Mouse (Mus musculus) MN1 (cell line): ENCODE results near the gene Optc.

ENCODE experiments used
- DNase-seq: peaks from one replicate; pipeline ENCODE4 v3.0.0-alpha.2; 2016; ENCODE audit warnings: low spot score

Gene Optc

DNA sequence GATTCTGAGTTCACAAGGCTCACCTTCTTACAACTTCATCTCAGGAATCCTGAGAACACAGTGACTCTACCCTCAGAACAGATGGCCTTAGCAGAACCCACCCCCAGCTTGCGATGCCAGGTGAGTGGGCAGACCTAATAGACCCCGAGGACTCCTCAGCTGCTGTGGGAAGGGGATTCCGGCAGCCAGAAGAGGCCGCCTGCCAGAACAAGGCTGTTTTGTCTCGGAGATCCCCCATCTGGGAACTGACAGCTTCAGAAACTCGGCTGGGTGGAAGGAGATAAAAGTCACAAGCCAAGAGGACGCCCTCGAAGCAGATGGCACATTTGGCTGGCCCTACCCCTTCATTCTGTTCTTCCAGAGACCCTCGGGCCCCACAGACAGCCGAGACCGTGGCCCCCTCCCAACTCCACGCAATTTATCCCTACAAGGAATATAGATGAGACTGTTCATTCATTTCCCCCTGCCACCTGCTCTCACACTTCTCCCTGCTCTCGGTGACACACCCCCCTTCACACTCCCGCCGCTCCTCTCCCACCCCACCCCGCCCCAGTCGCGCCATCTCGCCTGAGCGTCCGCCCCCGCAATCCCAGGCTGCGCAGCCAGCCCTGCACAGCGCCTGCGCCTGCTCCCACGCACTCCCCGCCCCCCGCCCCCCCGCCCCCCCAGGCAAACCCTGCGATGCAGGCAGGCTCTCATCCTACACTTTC lies at the start of gene Optc:
TSS of gene Optc (minus strand) at position 51 of the 710 bp plus-strand sequence.
- peak; percentile 80 for DNase-seq

DNA sequence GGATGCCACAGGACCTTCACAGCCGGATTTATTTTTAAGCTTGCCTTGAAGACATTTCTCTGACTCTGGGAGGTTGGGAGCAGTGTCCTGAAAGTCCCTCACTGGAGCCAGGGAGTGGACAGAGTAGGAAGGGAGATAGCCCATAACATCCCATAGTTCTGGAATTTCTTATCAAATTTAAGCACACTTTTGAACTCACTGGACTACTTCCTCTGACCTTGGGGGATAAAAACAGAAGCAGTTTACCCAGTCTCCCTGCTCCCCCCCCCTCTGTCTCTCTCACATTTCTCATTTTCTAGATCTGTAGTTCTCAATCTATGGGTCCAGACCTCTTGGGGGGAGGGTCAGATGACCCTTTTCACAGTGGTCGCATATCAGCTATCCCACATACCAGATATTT lies 46.2 kb upstream of the Optc start:
- DNase-seq, result no peak

DNA sequence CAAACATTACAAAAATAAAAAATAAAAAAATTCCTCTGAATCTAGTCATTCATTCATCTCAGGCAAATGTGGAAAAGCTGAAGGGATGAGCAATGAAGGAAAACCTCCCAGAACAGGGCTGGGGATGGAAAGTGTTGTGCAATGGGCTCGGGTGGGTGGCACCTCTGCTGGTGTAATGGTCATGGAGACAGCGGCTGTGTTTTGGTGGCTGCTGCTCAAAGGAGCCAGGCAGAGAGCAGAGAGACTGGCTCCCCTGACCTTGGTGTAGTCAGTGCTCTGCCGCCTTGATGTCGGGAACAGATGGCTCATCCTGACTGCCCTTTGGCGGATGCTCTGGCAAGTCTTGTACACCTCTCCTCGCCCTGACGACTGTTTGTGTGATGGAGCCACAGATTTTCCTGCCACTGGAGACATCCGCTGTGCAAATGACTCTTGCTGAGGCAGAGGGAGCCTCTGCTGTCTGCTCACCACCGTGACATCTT lies 45.5 kb upstream of the Optc start:
- no peak for DNase-seq

DNA sequence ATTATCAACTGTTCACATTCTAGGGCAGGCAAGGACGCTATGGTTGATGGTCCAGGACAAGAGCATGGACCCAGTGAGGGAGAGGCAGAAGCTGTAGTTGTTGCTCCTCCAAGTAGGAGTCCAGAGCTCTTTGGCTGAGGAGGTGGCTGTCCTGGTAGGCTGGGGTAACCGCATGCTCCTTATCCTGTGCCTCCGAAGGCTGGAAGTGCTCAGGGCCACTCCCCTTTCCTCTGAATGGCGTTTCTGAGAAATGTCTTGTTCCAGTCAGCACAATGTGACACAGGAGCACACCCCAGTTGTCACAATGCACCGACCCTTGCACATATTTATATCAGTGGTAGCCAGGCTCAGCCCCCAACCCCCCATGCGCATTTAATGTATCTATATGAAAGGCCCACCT lies 43.8 kb upstream of the Optc start:
- DNase-seq, result no peak

DNA sequence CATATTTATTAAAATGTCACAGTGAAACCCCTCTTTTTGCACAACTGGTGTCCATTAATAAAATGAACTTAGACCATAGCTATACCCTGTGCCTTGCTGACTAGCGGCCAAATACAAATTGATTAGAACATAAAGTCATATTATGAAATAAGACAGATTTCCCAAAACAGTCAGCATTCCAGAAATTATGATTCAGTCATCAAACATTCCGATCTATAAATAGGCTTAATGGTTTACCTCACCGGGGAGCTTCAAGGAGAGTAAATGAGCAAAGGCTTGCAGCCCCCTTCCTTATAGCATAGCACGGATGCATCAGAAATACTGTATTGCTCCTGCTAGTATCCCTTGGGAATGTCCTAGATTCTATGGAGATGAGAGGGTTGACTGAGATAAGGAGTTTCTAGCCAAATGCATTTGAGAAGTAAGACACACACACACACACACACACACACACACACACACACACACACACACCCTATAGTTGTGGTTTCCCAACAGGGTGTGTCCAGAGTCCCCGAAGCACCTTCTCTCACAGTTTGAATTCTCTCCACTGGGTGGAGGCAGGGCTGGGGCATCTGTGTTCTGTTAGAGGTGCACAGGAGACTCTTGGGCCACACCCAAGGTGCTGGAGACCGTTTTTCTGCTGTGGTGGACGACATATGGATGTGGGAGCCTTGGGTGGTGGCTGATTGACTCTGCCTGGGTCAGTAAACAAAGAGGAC lies 42.4 kb upstream of the Optc start:
- DNase-seq, result no peak

DNA sequence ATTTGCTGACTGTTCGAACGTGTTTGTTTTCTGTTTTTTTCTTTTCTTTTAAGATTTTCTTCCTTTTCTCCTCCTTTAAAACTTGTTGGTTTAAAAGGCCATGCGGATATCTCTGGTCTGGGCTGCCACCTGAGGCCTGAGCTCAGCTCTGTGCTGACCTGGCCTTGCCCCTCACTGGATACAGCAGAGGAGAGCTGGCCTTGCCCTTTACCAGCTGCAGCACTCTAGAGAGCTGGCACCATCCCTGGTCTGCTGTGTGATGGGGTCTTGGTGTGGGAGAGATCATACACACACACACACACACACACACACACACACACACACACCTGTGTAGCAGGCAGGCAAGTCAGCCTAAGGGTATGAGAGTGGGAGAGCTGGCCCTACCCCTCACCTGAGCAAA lies 37.3 kb upstream of the Optc start:
- DNase-seq, result no peak

DNA sequence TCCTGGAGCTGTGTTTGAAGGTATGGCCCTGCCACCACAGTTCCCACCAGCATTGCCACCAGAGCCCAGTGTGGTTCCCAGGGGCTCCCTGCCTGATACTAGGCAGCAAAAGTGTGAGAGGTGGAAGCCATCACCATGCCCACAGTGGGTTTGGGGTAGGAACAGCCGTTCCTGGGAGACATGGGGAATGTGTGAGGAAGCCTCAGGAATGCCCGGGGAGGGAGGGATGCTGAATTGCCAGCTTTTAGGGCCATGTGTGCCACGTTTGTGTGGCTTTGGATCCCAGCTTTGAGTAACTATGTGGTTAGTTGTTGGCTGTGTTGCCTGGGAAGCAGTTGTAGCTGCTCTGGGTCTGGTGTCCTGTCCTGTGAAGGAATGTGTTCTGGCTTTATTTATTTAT lies 34.1 kb upstream of the Optc start:
- DNase-seq, result no peak

DNA sequence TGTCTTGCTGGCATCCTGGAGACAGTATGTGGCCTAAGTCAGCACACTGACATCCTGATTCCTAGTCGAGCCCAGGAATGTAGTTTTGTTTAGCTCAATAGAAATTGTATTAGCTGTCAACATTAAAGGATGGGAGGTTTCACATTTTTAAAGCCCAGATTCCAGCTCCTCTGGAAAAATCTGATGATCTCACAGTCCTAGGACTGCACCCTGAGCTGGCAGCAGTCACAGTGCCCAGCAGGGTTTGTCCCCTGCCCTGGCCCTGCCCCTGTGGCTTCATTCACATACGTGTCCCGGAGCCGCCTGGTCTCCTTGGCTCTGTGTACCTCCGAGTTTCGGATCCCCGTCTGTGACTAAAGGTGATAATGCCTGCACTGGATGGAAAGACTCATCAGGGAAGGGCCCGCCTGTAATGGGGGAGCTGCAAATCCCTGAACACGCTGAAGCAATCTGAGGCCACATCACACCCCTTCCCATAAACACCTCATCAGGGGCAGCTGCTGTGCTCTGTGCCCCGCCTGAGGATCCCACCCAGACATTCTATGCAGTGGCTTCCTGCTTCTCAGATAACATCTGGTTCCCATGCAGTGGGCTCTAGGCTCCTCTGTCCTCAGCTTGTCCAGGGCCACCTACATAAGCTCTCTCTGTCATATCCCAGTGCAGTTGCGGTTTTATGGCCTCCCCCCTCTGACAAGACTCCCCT lies 33.5 kb upstream of the Optc start:
- no peak for DNase-seq

DNA sequence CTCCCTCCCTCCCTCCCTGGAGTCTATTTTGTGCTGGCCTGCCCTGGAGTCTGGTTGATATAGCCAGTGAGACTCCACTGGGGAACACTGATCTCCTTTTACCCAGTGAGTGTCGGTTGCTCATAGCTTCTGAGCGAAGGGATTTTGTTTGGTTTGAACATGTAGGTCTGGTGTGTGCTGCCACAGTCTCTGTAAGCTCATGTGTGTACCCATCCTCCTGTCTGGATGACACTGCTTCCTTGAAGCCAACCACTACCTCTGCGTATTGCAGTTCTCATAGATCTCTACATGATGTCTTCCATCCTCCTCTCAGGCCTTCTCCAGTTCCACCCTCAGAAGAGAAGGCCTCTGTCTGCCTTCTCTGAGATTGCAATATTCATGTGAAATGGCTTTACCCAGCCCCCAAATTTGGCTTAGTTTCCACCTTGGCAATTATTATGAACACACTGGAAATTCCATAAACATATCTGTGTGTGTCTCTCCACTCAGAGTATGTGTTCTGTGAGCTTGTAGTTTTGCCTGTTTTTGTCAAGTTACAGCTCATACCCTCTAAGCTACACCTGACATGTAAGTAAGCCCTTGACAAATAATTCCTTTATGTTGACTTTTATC lies 32.8 kb upstream of the Optc start:
- DNase-seq, result no peak

DNA sequence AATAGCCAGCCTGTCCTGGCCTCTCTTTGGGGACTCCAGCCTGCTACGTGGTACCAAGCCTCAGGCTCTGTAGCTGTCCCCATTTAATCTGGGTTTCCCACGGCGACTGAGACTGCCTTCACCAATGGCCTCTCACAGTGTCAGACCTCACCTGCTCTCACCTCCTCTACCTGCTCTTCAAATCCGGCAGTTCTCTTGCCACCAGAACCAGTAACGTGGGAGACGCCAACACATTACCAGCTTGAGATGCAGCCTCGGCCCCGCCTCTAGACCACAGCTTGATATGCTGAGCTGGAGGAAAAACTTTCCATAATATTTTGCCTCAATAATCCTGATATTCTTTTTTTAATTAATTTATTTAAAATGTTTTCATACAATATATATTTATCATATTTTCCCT lies 31.9 kb upstream of the Optc start:
- no peak for DNase-seq

DNA sequence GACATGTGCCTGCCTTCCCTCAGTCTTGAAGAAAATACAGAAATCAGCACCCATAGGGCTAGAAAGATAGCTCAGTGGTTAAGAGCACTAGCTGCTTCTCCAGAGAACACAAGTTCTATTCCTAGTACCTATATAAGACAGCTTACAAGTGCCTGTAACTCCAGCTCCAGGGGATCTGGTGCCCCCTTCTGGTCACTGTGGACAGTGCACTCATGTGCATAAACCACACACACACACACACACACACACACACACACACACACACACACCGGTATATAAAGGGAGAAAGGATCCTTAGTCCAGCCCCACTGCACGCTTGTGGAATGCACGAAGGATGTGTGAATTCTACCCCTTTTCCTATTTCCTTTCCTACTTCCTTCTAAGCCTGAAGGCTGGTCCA lies 28.4 kb upstream of the Optc start:
- no peak for DNase-seq

DNA sequence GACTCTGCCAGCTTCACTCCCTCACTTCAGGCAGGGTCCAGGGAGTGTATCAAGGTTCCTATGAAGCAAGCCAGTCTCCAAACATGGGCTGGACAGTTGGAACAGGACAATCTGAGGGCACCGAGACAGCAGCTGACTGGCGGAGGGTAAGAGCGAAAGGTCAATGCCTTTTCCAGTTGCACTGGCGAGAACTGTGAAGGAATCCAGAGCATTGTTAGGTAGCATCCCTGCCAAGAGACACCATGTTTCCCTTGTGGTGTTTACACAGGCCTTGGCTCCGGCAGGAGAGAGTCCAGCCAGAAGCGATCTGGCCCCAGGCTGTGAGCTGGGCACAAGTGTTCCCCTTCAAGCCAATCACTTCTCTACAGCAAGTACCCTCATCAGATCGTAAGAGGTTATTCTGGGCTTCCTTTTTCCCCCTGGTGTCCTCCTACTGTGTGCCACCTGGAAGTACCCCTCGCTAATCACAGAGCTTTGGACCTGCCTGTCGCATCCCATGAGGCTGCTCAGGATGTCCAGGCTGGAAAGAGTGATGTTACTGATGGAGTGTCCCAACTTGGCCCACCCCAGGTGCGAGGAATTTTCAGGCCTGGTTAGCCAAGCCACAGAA lies 26.7 kb upstream of the Optc start:
- DNase-seq, result no peak

DNA sequence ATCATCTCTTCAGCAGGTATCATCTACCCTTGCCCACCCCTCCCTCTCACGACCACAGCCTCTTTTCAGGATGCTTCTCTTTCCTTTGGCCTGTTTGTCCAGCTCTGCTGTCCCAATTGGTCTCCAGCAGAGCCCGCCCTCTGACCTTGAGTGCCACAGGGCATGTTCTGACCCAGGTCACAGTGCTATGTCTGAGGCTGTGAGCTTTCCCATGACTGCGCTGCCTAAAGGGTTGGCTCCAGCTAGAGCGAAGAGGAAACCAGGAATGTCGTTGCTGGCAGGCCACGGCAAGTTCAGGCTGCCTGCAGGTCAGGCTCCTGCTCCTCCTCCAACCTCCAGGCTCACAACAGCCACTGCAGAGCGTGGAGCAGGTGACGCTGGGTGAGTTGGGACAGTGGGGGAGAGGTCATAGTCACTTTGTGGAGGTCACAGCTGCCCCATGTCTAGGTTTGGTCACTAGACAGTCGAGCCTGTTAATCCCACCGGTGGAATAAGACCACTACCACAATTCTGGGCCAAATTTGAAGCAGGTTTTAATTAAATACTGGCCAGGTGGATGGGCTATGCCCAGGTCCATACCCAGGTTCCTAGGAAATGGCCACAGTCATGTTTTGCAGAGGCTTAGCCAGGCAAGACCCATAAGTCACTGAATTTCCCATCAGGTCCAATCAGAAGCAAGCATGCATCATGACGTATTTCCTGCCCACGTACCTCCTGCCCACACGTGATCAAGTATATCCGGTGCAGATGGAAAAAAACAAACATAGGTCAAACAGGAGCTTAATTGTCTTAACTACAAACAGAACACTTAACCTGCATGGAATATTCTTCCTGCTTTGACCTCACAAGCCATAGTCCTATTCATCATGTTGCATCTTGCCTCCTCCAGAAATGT lies 25.7 kb upstream of the Optc start:
- DNase-seq, result no peak

DNA sequence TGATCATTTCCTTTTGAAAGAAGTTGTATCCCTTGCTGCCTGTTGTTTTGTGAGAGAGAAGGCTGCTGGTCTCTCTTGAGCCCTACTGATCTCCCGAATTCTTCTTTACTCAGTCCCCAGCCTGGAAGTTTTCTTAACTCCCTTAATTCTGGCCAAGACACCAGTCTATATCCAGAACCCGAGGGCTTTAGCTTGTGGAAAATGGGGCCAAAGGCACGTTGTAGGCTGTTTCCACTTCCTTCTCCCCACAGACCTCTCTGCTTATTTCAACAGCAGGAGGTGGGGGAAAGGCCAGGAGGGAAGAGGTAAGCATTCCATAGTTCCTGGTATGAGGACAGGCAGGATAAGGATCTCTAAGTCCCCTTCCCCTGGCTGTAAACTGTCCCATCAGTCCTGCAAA lies 22.2 kb upstream of the Optc start:
- DNase-seq, result no peak

DNA sequence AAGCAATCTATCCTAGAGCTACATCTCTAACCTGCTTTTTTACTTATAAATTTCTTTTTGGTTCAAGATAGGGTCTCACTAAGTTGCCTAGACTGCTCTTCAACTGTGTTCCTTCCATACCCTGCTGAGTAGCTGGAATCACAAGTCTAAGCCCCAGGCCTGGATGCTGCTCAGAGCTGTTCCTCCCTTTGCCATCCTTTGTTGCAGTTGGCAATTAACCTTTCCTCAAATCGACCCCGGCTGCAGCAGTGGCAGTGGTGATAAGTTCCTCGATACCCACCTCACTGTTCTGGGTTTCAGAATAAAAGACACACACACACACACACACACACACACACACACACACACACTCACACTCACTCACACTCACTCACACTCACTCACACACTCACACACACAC lies 17.4 kb upstream of the Optc start:
- no peak for DNase-seq

DNA sequence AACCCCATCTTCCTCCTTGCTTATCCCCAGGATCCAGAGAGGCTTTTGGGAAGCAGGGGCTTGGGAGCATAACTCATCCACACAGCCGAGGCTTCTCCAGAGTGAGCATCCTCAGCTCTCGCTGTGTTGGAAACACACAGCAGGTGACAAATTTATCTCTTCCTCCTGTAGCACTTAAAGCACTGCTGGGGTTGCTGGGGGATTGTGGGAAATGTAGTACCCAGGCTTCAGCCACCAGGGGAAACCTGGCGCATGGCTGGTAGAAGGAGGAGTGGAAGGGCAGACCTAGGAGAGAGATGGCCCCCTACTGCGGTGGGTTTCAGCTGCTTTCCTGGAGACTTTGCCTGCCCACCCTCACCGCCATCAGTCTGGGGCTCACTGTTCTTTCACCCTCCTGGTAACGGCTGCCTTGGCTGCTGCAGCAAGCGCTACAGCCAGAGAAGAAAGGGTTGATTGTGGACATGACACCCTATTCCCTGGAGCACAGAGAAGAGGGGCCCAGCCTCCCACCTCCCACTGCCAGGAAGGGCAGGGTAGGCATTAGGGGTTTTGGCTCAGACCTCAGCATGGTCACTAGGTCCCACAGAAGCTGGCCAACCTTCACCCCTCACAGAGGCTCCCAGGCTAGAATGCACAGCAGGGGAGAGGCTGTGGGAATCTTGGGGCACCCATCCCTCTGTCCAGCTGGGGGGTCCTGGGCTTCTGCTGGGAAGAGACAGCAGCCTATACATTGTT lies 16.5 kb upstream of the Optc start:
- DNase-seq, result no peak

DNA sequence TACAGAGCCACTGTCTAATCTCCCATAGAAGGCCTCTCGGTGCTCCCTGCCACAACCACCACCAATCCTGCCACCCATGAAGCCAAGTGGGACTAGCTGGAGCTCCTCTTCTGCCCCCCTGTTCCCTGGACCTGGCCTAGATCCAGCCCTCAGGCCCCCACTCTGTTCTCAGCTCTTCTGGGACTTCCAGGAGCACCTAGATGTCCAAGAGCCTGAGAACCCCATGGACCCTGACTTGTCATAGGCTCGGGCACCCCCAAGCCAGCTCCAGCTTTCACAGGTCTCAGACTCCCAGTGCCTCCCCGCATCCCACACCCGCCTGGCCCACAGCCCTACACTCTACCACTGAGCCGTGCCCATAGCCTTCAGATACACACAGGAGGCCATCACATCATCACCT lies 15.3 kb upstream of the Optc start:
- DNase-seq, result no peak

DNA sequence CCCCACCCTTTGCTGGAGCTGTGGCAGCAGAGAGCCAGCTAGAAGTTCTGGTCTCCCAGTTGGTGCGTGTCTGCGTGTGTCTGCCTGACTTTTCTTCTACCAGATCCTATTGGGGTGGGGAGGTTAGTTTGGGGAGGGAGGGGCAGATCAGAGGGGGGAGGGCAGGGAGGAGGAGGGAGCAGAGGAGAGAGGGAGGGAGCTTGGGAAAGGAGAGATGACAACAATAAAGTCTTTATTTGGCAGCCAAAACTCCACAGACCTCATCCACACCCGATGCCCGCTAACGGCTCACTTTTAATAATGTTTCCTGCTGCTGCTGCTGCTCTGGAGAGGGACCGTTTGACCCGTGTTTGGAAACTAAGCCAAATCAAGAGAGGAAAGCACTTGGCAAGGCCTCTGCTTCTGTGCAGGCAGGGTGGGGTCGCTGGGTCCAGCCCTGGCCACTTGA lies 13.5 kb upstream of the Optc start, which contains the start of gene Prelp:
TSS of gene Prelp (minus strand) at position 111 of the 448 bp plus-strand sequence.
- no peak for DNase-seq

DNA sequence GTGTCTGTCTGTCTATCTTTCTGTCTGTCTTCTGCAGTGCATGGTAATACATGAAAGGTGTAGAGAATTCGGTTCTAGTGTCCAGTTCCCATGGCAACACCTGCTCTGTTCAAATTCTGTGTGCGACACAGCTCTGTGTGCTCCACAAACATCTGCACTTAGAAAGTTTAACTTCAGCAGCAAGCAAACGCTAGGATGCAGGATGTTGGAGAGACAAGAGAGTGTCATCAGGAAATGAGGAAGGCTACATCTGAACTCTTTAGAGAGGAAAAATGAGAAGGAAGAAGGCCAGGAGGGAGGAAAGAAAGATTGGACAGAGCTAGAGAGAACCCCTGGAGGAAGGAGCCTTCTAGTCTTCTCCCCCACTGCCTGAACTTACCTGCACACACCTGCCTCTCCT lies 13.1 kb upstream of the Optc start:
- no peak for DNase-seq

DNA sequence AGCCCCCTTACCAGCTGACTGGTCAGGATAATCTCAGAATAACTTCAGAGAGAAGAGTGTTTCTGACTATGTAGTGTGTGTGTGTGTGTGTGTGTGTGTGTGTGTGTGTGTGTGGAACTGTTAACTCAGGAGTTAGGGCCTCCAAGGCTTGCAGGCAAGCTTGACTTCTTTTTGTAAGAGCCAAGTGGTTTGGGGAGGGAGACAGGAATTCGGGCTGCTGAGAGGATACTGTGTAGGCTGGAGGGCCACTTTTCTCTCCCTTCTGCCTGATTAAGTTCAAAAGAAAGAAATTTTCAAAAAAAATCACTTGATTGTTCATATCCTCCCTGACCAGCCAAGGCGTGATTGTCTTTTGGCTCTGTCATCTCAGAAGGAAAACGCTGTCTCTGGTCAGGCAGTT lies 12.6 kb upstream of the Optc start:
- DNase-seq, result no peak
